Mouse (Mus musculus): ENCODE data around the gene Cdhr2.

GRCm38 (mm10) chr13:54767012-54767411 lies 65.8 kb downstream of the Cdhr2 start:
- TF ChIP-seq POLR2A (IDR thresholded peaks at IDR 0.05; ENCODE audit: borderline replicate concordance, insufficient read depth, low read length), result no peak
- TF ChIP-seq CTCF (IDR thresholded peaks at IDR 0.05; ENCODE audit: borderline replicate concordance, insufficient read depth, low read depth, low read length), result no peak

All from cerebellum, adult 2 months (tissue).